Mouse (Mus musculus) brain, adult 10 weeks (tissue): ENCODE measurements around the gene Asb18. TPM values are rescaled to one million over a fixed set of nuclear protein-coding genes. Genes with fewer than 3 reads are reported as not detected.

Experiments
- polyA plus RNA-seq: library from polyadenylated mRNA; stranded (reverse); fragments of 350-450 nt; fragmentation: Illumina TruSeq; extraction: RNeasy Lipid Tissue Mini Kit (QIAGEN cat#74804); gene quantifications from one replicate; pipeline ENCODE4 v1.2.3, GENCODE M21; 2015; ENCODE audit warnings: low read depth, low replicate concordance

The Asb18 gene
- 1.5 TPM for polyA plus RNA-seq

GRCm38 (mm10) chr1:90014446-90014845 lies at the start of gene Asb18:
TSS of gene Asb18 (minus strand) at chr1:90014666.

GRCm38 (mm10) chr1:89931120-89931519 lies 83.3 kb downstream of the Asb18 start, which contains the start of gene Gbx2:
TSS of gene Gbx2 (minus strand) at chr1:89931179.

Other genes with a start within 250 kb of the Asb18 start
- 4.7 TPM for gene Gbx2, start 83.5 kb downstream of the Asb18 start, polyA plus RNA-seq
- gene Iqca, start 138.7 kb upstream of the Asb18 start, polyA plus RNA-seq: 1.2 TPM
- 9.1 TPM for gene Ackr3, start 189.3 kb upstream of the Asb18 start, polyA plus RNA-seq